Mouse (Mus musculus) bone marrow macrophage, adult 2 months (primary cell): Measurements from ENCODE around the gene Vps13d.

Experiments used
- CTCF ChIP-seq: IDR thresholded peaks from 2 replicates; pipeline ENCODE4 v1.5.1; 2012; ENCODE audit warnings: low read depth, mild to moderate bottlenecking, low read length, moderate library complexity
- POLR2A ChIP-seq: IDR thresholded peaks from 2 replicates; pipeline ENCODE4 v1.6.1; 2012; ENCODE audit warnings: mild to moderate bottlenecking, low read depth, low read length, borderline replicate concordance

- TF ChIP-seq POLR2A (no peak), CTCF (no peak)
Observed at GRCm38 (mm10) chr4:144929811-144930221, 265.0 kb downstream of the Vps13d start.
